Mouse (Mus musculus): ENCODE results near the gene Unc119.

Gene Unc119

DNA sequence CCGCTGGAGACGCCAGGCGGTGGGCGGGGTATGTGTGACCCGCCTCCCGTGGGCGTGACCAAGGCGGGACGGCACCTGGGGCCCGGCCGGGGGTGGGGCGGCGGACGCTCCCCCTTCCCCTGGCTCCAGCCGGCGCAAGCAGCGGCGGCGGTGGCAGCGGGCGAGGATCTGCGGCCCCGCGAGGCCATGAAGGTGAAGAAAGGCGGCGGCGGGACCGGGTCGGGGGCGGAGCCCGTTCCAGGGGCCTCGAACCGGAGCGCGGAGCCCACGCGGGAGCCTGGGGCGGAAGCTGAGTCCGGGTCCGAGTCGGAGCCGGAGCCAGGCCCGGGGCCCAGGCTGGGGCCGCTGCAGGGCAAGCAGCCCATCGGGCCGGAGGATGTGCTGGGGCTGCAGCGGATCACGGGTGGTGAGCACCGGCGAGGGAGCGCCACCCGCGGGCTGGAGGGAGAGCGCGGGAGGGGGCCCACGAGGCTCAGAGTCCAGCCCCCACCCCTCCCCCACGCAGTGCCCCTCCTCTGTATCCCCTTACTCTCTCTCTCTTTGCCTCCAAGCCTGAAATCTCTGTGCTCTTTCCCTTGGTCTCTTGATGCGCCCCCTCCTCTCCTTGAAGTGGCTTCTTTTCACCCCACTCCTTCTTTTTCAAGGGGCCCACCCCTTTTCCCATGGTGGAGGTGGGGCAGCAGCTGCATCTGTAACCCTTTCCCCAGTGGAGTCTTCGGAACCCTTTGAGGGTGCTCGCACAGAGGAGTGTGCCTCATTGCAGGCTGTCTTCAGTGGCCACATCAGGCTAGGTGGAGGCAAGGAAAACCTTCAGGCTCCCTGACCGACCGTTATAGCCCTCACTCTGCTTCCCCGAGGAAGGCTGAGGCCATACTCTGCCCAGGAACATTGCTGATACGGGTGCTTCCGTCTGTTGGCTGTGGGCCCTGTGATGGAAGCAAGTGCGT is at the start of gene Unc119:
Gene Unc119 (plus strand): TSS at position 102 of the 947 bp plus-strand sequence.
- DNase-seq: peak; percentile 80

DNA sequence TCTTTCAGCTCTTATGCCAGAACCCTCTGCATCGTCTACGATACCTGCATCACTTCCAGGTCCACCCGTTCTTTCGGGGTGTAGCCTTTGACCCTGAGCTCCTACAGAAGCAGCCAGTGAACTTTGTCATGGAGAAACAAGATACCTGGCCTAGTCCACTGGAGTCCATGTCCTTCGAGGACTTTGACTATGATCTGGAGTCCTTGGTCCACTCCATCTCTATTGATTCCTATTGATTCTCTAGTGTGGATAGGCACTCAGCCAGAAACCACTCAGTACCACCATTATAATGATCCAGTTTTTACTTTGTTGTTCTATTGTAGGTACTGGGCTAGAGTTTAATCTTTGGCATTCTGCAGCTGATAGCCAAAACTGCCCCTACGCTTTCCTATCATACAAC is 48.7 kb upstream of the Unc119 start:
- DNase-seq: no peak

DNA sequence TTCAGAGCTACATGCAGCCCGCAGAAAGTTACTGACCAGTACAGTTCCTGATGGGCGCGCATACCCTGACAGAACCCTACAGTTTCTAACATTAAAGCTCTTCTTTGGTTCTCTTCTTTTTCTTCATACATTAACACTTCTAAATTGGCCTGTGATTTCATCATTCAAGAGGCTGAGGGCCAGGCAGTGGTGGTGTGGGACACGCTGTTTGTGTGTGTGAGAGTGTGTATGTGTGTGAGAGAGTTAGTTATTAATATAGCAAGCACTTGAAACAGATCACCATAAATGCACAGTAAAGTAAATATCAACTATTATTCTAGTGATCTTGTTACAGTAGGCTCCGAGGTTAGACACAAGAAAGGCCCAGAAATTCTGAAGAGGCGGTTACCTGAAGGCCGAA is 42.4 kb upstream of the Unc119 start:
- DNase-seq: peak; percentile 4

DNA sequence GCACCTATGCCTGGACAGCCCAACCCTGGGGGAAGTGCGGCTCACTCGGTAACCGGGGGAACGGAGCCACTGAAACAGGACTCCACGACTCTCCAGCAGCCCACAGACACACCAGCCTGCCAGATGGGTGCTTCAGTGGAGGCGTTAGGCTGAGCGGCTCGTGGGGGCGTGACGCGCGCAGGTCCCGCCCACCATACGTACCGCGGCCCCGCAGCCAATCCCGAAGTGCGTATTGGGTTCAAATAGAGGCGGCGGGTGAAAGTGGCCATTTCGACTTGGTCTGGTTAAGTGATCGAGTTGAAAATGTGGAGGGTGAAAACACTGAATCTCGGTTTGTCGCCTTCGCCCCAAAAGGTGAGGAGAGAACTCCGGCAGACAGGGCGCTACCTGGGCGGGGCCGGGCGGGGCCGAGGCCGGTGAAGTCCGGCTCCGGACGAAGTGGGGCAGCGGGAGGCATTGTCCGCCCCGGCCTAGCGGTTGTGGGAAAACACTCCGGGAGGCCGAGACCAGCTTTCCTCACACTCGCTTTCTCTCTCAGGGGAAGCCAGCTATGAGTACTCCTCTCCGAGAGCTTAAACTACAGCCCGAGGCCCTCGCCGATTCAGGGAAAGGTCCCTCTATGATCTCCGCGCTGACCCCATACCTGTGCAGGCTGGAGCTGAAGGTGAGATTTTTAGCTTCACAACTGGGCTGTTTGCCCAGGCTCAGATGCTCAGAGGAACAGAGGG is 41.8 kb upstream of the Unc119 start, which contains the start of gene Spag5:
Gene Spag5 (plus strand): TSS at position 173 of the 728 bp plus-strand sequence.
- peak; percentile 93 for DNase-seq

DNA sequence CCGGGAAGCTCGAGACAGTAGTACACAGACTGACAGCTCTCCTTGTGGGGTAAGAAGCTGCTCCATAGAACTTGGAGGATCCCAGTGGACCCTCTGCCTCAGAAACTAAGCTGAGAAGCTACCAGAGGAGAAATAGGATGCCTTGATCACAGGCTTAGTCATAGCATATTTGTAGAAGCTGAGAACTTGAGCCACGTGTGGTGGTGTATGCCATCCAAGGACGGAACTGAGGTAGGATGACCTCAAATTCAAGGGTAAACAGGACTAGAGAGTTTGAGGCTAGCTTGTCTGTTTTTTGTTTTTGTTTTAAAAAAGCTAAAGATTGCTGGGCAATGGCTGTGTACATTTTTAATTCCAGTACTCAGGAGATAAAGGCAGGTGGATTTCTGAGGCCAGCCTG is 38.0 kb upstream of the Unc119 start:
- no peak for DNase-seq

DNA sequence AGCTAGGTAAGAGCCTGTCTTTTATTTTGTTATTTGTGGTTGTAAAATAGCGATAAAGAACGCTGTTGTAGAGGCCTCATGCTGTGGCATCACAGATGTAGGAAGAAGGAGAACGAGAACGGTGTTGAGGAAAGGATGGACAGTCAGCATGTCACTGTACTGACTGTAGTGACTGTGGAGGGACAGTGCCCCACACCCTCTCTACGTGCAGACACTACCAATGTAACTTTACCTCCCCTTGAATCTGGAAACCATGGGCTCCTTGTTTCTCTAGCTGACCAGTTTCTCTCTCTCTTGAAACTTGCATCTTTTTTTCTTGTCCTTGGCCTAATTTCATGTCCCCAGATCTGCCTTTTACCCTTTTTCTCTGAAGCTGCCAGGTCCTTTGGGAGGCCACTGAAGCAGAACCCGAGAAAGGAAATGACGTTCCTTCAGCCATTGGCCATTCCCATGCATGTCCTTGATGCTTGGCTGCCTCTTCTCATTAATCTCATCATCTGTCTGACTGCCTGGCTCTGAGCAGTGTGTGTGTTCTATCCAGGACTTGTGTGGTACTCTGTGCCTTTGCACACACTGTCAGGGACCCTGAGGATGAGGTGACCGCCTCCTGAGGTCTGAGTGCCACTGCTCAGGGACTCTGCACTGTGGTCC is 32.3 kb upstream of the Unc119 start:
- DNase-seq: no peak

DNA sequence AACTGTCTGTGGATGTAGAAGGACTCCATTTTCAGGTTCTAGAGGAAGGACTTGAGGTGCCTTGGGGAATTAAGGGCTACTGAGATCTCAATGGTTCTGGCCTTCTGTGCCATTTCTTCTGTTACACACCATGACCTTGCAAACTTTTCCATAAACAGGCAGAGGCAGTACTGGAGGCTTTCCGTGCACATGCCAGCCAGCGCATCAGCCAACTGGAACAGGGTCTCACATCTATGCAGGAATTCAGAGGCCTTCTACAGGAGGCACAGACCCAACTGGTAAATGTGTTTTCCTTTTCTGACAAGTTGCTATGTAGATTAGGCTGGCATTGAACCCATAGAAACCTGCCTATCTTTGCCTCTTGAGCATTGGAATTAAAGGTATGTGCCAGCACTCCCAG is 29.6 kb upstream of the Unc119 start:
- no peak for DNase-seq

DNA sequence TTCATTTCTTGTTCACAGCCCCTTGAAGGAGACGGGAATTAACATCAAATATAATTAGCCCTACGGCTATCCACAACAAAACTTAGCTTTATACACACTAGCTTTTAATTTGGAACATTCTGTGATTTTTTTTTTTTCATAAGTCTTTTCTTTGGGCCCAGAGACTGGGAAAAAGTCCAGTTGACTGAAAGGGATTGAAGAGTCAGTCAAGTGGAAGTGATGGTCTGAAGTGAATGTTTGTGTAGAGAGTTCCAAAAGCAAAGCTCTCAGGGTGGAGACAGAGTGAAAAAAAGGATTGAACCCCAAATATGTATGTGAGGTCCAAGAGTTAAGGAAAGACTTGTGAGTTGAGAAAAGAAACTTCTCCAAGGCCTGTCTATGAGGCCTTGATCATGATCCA is 24.9 kb upstream of the Unc119 start:
- no peak for DNase-seq

DNA sequence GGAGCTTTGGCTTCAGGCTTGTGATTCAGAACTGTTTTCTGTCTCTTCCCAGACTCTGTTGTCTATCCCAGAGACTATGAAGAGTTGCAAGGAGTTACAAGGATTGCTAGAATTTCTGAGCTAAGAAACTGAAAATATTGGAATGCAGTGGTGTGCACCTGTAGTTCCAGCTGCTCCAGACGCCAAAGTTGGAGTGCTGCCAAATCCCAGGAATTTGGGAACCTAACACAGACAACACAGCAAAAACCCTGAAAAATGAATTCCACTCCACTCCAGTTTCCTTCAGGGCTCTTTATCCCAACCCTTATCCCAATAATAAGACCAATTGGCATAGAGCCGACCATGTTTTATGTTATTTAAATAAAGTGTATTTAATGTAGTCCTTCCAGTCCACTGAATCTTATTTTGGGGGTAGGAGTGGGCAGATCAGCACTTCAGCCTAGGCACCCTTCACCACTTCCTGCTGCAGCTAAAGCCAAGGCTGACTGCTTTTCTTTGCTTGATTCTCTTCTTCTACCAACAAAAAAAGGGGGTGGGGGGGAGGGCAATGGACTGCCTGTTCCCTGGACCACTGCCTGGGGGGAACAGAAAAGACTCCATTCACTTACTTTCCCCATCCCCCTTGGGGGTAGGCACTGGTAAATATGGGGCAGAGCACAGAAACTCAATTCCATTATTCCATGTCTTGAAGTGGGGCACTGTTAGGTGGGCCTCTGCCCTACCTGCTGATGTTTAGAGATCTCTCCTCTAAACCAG is 21.0 kb upstream of the Unc119 start:
- no peak for DNase-seq

DNA sequence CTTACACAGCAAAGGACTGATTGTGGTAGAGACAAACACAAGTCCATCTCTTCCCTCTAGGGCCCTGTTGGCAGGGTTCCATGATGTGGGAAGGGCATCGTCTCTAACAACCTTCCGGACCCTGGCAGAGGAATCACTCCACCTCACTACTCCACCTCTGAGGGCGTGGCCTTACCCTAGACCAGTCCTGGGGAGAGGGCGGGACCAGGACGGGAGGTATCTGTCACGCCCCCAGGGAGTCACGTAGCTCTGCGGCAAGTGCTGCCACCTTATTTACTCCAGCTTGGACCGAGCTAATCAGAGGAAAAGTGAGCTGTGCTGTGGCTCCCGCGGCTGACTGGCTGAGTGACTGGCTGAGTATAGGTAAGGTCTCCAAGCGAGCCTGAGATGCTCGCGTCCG is 20.4 kb upstream of the Unc119 start, which contains the start of gene Aldoc:
Gene Aldoc (plus strand): TSS at position 109 of the 400 bp plus-strand sequence.
- peak; percentile 96 for DNase-seq

DNA sequence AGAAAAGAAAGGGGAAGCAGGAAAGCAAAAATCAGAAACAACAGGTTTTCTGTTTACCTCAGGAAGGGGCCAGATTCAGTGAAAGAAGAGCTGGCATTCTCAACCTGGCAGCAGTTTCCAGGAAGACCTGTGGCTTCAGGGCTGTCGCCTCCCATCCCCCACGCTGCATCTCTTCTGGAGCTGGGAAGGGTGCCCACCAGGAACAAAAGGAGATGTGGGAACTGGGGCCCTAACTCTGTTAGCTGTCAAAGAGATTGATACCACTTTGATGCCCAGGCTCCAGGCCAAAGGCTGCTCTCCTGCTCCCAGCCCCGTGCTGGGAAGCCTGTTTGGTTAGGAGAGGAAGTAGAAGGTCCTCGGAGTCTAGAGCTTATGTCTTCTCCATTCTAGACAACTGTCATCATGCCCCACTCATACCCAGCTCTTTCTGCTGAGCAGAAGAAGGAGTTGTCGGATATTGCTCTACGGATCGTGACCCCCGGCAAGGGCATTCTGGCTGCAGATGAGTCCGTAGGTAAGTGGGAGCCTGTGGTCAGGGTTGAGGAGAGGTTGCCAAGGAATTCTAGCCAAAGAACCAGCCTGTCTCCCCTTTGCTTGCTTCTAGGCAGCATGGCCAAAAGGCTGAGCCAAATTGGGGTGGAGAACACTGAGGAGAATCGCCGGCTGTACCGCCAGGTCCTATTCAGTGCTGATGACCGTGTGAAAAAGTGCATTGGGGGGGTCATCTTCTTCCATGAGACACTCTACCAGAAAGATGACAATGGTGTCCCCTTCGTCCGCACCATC is 19.1 kb upstream of the Unc119 start:
- DNase-seq: no peak

DNA sequence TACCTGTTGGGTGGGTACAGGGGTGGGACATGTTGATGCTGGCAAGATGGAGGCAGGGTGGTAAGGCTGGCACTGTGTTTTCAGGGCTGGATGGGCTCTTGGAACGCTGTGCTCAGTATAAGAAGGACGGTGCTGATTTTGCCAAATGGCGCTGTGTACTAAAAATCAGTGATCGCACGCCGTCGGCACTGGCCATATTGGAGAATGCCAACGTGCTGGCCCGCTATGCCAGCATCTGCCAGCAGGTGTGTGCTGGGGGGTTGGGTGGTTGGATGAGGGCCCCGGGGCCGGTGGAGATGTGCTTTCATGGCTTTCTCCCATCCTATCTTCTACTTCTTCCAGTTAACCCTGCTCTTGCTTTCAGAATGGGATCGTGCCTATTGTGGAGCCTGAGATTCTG is 18.3 kb upstream of the Unc119 start:
- no peak for DNase-seq

DNA sequence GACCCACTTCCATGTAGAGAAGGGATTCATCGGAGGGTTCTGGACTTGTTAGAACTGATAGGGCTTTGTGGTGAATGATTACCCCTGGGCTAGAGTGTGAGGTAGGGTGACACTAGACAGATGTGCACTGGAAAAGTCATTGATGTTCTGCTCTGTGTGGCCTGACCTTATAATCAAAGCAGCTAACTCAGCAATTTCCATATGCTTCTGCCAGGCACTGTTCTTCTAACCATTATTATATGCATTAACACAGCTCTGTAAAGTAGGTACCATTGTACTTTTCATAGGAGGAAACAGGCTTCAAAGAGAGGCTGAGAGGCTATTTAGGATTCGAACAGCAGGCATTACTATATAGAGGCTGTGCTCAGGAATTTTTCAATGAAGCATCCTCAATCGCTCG is 16.1 kb upstream of the Unc119 start:
- DNase-seq: no peak

DNA sequence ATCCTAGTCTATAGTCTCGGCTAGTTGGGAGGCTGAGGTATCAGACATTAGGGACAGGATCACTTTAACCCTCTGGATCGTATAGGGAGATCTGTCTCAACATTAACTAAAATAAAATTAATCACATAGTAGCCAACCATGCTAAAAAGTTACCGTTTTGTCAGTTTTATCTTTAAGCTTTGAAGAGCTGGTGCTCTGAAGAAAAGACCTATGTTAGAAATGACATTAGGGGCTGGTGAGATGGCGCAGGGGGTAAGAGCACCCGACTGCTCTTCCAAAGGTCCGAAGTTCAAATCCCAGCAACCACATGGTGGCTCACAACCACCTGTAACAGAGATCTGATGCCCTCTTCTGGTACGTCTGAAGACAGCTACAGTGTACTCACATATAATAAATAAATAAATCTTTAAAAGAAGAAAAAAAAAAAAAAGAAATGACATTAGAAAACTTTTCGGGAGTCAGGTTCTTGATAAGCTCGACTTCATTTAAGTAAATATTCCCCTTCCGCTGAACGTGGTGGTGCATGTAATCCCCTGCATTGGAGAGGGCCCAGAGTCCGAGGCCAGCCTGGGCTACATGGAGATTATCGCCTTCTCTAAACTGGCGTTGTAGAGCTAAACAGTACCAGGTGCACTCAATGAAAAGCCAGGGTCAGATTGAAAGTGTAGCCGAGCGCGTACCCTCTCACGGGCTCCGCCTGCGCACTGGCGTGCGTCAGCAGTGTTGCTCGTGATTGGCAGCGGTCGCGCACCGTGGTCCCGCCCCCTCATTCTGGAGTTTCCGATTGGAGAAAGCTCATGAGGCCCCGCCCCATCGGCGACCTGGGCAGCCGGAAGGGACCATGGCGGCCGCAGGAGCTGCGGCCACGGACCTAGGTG is 15.4 kb upstream of the Unc119 start, which contains the start of gene Pigs:
Gene Pigs (plus strand): TSS at position 782 of the 878 bp plus-strand sequence.
- peak; percentile 99 for DNase-seq

DNA sequence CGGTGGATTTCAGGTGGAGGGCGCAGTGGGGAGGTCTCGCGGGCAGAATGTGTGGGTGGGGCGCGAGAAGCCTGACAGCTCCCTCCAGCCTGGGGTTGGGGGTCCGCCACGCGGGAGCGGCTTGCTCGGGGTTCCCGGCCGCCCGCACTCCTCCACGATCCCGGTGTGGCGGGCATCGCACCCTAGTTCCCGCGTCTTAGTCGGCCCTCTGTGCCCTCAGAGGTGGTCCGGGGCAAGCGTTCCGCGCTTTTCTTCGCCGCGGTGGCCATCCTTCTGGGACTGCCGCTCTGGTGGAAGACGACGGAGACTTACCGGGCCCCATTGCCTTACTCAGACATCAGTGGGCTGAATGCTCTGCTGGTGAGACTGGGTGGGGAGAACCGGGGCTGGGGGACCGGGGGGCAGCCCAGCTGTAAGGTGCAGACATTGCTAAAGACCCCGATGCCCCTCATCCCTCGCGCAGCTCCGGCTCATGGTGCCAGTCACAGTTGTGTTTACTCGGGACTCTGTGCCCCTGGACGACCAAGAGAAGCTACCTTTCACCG is 14.7 kb upstream of the Unc119 start:
- no peak for DNase-seq

DNA sequence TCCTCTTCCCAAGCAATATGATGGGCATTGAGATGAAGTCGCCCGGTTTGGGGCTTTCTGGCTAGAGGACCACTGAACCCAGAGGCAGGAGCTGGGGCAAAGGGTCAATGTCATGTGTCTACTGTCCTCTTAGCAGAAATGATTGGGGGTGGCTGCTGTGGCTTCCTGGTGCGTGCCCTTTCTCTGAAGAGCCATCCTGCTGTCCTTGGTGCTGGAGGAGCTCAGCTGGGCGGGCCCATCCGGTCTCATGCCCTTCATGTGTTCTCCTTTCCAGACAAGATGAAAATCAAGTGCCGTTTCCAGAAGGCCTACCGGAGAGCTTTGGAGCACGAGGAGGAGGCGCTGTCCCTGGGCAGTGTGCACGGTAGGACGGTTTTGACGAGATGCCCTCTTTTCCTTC is 10.6 kb upstream of the Unc119 start:
- DNase-seq: no peak

DNA sequence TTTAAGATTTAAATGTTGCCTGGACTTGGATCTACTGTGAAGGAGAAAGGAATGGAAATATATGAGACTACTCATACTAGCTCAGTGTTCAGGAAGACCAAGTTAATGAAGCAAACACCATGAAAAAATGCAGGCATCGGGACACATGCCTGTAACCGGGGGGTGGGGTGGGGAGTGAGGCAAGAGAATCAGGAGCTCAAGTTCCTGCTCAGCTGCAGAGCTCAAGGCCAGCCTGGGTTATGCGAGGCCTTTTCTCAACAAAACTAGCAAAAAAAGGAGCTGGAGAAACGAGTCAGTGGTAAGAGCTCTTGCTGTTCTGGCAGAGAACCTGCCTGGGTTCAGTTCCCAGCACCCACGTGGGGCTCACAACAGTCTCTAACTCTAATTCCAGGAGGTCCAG is 9.3 kb upstream of the Unc119 start:
- no peak for DNase-seq

DNA sequence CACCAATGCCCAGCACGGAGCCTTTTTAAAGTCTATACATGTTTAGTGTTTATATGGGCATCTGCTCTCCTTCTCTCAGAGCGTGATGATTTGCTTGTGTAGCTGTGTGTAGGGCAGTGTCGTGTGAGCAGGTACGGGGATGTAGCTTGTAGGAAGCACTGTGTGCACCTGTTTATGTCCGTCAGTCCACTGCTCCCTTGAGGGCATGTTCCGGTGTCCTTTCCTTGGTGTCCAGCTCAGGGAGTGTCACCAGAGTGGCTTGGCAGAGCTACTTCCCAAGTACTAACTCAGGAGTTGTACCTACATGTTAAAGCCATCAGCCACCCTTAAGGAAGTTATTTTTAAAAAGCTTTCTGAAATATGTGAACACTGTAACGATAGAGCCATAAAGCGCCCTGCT is 6.2 kb upstream of the Unc119 start:
- no peak for DNase-seq

DNA sequence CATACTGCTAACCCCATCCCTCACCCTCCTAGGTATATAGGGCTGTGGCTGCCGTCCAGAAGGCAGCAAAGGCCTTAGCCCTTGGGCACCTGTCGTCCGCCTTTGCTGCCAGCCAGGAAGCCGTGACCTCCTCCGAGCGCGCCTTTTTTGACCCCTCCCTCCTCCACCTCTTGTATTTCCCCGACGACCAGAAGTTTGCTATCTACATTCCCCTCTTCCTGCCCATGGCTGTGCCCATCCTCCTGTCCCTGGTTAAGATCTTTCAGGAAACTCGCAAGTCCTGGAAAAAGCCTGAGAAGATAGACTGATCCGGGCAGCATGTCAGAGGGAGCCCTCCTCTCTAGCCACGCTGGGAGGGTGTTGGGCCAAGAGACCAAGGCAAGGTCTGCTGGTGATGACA is 1.6 kb upstream of the Unc119 start:
- no peak for DNase-seq

DNA sequence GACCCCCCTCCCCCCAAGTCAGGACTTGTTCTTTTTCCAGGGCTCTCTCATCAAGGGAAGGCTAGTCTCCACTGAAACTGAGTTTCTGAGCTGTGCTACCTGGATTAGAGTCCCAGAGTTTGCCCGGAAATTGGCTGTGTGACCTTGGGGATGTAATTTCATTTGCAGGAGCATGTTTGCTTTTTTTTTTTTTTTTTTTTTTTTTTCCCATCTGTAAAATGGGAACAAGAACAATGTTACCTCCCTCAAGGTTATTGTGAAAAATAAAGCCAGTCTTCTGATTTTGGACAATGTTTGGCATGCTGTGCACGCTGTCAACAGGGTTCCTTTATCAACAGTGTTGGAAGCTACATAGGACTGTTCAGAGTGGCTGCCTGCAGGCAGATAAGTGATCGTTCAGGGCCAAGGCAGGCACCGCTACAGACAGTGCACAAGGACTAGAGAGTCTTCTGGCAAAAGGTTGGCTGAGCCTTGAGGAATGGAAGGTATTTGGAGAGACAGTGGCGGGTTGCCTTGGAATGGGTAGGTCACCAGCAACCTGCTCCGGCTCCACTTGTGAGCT is 1.1 kb downstream of the Unc119 start:
- DNase-seq: no peak
